Mouse (Mus musculus) adrenal gland, adult 8-10 months (tissue): Measurements from ENCODE around the gene Zfp536. TPM values are rescaled to one million over a fixed set of nuclear protein-coding genes. Genes with fewer than 3 reads are reported as not detected.

Source experiments
- DNase-seq: peaks from one replicate; pipeline ENCODE4 v3.0.0; 2022
- total RNA-seq, 4 experiments: library from RNA; stranded (reverse); gene quantifications; 2 replicates each; pipeline ENCODE4 v1.2.4; 2022

Zfp536 gene
- total RNA-seq, 4 experiments from 2014 or later, result 6.8 to 19.8 (median 9.5) TPM

DNA sequence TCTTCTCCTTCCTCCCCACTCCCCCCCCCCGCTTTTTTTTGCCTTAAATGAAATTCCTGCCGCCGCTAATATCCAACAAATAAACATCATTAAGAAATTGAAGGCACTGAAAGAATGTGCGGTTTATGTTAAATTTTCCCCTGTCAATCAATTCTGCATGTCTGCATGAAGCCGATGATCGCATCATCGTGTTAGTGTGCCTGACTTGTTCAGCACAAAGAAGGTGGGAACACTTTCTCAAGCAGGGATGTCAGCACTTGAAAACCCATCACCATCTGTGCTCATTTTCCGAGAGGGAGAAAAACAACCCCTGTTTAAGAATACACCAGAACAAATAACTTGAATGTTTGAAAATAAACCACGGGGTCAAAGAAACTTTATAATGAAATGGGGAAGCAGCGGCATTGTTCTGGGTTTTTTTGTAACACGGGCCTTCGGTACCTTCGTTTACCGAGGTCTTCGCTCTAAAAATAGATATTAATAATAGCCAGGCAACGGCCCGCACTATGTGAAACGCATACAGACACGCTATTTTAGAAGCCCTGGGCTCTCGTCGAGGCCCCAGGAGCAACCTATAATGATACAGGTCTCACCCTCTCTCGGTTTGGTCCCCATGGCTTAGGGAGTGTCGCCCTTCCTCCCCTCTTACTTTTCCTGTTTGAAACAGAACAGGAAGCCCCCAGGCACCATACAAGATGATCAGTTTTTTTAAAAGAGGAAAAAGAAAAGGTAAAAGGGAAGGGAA, 83.7 kb downstream of the Zfp536 start:
- DNase-seq, result no peak

DNA sequence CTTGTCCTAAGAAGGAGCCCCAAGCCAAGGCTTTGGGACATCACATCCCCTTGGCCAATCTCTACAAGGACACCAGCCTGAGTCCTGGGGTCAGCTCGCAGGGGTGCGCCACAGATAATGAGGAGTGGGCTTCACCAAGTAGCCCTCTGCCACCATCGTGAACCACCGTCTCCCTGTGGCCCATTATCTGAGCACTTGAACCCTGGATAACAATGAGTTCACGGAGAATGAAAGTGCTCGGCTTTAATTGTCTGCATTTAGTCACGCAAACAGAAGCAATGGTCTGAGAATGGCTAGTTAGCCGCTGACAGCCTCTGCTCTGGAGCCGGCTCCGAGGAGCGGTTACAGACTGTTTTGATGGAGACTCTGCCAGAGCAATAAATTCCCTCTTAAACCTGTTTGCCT, 84.3 kb downstream of the Zfp536 start:
- DNase-seq, result no peak

DNA sequence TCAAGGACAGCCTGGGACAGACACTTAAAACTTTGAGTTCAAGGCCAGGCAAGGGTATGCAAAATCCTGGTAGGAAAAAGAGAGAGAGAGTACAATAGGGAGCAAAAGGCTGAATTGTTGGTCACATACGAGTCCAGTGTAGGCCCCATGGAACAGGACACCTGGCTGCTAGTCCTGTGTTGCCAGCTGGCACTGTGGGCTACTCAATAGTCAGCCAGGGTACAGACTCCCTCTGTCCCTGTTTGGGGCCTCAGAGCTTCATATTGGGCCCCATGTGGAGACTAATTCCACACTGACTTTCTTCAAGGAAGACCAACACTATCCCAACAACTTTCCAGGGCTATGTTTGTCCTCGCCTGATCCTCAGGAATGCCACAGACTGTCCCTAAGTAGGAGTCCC, 87.1 kb downstream of the Zfp536 start:
- no peak for DNase-seq

DNA sequence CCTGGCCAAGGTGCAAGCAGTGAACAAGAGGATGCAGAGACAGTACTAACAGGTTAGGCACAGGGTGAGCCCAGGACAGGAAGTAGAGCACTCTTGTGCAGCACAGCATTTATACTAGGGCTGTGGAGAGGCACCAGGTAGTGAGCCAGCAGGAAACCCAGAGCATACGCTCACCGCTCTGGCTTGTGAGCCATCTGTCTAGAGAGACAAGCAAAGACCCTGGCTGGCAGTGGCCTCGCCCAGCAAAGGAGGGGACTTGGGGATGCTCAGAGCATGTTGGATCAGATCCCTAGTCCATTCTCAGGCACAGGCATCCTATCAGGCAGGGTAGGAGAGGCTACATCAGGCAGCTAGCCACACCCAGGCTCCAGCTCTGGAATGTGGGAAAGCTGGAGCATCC, 88.2 kb downstream of the Zfp536 start:
- DNase-seq, result no peak

DNA sequence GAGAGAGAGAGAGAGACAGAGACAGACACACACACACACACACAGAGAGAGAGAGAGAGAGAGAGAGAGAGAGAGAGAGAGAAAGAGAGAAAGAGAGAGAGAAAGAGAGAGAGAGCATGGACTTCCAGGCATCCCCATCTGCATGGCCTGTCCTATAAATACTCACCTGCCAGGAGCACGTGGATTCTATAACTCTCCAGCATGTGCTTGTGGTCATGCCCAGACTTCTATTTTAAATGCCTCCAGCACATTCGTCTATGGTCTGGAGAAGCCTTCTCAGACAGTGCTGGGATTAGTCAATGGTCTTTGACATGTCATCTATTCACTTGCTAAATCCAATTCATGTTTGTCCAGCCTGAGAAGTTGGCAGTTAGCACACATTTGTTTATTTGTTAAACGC, 92.1 kb downstream of the Zfp536 start:
- no peak for DNase-seq

DNA sequence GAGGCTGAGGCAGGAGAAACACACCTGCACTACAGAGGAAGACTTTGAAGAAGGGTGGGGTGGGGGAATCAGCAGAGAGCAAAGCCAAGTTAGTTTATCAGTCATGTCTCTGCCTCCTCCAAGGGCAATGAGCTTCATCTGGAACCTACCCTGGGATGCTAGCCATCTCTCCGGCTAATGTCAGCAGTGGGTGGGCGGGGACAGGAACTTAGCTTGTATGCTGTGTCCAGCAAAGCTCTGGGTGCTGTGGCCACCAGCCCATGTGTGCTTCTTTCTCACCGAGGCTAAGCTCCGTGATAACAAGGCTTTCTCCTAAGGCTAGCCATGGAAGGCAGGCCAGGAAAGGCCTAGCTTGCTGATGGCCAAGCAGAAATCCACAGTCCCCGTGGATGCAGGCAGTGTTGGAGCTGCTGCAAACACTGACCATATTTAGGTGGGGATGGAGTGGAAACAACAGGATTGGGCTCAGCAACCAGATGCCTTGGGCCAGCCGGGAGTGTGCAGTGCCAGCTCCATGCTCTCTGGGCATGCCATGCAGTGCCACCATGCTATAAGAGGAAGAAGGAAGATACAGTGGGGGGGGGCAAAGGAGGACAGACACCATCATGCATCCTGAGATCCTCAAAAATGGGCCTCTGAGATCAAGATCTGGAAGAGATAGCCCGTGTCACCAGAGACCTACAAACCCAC, 109.6 kb downstream of the Zfp536 start:
- no peak for DNase-seq

DNA sequence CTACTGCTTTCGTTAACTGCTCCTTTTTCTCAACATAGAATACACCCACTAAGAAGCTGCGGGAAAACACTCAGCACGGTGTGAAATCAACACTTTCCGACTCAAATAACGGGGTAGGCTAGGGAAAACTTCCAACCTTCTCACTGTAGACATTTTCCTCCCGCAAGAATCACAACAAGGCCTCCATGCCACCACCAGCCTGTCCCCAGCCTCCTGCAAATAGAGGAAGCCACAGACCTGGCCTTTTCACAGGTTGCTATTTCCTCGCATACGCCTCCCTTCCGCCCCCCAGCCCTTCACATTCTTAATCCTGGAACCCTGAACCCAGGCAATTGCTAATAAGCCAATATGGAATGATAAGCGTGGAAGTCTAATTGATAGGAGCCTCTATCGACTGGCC, 124.8 kb downstream of the Zfp536 start:
- DNase-seq, result no peak

DNA sequence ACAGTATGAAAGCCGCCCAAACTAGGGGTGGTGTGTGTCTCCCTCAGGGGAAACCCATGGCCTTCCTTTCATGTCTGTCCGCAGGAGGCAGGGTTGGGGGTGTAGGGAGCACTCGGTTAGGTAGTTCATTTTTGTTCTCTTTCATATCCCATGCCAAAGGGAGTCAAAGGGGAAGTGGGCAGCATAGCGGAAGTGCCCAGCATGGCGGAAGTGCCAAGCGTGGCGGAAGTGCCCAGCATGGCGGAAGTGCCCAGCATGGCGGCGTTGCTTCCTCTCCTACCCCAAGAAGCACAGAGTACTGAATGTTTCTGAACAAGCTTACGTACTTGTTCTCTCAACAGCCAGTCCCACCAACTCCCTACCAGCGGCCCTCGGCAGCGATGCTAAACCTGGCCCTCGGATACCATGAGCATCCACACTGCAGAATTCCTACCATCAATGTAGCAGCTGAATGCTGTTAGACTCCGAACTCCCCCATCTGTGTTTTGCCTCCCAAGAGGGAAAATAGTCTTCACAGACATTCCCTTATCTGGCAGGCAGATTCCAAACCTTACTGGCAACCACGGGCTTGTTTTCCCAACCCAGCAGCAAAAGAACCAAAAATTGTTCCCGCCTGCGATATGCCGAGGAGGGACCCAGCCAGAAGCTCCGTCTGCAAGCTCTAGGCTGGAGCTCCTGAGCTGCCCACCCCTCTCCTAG, 125.4 kb downstream of the Zfp536 start:
- DNase-seq, result no peak

DNA sequence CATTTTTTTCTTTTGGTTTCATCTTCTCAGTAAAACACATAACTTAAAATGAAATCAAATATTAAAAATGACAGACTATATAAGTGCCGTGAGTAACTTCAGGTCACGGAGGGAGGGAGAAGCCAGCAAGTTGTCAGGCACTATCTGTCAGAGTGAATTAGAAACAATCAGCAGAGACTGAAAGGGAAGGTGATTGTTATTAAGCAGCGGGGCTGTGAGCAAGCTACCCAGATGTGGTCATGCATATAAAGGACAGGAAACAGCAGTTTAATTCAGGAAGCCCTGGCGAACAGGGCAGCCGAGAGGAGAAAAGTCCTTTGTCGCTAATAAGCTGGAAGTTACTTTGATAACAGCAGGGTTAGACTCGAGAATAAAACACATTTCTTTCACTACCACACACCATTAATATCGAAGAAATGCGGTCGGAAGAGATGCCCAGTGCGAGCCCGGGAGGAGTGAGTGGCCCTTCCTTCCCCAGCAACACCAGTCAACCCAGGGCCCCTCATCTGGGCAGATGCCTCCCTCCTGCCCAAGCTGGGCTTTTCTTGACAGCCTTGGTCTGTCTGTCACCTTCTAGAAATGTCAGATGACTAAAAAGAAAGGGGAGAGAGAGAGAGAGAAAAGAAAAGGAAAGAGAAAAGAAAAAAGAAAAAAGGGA, 133.6 kb downstream of the Zfp536 start:
- DNase-seq, result no peak

DNA sequence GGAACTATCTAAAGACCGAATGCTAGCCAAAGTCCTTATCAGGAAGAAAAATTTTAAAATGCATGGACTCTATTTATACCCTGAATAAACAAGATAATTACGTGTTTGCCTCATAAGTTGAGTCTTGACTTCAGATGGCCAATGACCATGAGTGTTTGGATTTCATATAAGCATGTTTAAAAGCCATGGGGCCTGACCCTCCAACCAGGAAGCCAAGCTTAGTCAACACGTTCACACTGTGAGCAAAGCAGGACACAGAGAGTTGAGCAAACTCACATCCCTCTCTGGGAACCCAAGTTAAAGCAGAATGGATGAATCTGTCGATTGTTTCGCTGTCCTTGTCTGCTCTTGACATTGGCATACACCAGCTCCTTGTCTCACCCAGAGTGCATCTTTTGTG, 138.6 kb downstream of the Zfp536 start:
- DNase-seq, result no peak

DNA sequence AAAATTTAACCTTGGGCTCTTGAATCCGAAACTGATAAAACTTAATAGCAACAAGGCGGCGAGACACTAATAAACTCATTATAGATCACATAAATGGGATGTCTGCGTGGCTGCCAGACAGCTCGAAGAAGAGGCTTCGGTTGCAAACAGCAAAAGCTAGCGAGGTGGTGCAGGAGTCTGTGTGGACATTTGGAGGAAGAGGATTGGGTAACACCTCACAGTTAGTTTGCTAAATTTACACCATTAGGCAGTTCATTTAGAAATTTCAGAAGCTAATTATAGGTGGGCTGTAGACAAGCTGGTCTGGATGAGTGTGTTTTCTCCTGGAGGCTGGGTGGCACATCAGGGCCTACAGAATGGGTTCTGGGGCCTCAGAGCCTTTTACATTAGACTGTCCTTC, 143.0 kb downstream of the Zfp536 start:
- DNase-seq, result no peak

DNA sequence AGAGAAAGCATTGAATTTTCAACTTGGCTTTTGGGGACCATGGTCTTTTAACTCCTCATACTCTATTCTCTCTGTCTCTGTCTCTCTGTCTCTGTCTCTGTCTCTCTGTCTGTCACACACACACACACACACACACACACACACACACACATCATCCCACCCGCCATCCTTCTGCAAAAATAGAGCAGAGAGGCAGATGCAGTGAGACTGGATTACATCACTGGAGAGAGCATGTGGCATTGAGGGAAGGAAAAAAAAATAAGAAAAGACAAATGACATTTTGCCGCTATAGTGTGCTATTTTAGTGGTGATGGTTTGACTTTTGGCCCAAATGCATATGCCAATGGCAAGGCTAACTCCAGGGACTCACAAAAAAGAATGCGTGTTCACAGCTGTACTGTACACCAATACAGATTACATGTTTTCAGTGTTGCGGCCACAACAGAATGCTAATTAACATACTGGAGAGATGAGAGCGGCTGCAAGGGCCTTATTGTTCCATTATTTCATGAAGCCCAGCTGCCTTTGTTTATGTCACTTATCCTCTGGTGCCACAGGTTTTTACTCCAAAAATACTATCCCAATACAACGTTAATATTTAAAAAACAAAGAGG, 145.4 kb downstream of the Zfp536 start:
- no peak for DNase-seq

DNA sequence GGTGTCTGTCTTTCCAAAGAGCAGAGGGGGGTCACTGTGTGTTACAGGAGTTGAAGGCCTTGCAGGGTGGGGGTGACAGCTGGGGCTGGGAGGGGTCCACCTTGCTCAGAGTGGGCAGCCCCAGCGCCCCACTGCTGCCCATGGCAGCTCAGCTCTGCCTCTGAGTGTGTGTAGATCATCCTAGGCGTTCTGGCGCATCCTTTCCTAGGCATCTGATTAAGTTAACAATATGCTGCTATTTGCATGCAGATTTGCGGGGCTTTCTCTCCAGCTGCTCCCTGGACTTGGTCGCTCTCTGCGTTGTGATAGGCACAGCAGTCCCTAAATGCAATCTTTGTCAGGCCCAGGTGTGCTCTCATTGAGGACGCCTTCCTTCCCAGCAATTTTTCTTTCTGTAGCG, 147.7 kb downstream of the Zfp536 start:
- no peak for DNase-seq

DNA sequence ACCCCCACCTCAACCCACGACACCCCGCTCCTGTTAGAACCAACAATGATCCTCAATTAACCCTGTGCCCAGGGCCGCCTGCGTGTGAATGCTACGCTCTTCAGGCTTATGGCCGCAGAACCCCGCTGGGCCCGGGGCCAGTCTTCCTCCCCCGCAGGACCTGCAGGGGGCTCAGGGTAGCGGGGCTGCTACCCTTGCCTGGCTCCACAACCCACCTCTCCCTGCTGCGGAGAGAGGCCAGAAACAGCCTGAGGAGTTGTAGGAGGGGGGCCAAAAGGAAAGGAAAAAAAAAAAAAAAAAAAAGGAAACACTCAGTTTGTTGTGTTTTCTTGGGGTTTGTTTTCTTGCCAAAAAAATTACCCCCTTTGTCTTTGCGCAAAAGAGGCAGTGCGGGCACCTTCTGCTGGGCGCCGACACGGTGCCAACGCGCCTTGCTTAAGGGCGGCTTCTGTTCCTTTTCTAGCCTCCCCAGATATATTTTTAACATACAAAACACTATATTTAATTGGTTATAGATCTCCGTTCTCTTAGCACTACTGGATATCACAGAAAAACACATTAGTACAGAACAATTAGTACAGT, 148.6 kb downstream of the Zfp536 start:
- no peak for DNase-seq

DNA sequence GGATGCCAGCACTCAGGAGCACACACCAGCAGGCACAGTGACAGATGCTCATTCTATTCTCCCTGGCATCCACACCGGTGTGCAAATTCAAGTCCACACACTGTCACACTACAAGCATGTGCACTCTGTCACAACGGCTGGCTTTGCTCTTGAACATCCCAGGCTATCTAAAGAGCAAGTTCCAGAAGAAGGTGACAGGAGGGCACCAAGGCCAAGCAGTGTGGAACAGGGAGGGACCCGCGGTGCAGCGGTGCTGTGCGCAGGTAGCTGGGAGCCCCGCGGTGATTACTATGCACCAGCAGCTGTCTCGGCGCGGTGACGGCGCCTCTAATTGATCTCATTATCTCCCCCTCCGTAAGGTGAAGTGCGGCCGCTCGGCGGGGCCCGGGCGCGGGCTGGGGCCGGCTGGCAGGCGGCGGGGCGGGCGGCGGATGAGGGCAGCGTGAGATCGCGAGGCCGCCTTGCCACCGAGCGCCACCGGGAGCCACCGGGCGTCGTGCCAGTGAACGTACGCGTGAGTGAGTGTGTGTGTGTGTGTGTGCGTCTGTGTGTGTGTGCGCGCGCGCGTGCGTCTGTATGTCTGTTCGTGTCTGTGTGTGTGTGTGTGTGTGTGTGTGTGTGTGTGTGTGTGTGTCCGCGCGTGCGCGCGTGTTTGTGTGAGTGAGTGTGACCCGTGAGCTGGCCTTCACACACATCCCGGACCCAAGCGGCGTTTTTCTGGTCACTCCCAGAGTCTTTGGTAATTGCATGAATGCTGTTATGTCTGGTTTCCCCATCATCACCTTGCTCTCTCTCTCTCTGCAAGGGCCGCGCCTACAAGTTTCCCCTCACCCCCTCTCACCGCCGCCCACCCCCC, 149.3 kb downstream of the Zfp536 start:
- peak; percentile 42 for DNase-seq

DNA sequence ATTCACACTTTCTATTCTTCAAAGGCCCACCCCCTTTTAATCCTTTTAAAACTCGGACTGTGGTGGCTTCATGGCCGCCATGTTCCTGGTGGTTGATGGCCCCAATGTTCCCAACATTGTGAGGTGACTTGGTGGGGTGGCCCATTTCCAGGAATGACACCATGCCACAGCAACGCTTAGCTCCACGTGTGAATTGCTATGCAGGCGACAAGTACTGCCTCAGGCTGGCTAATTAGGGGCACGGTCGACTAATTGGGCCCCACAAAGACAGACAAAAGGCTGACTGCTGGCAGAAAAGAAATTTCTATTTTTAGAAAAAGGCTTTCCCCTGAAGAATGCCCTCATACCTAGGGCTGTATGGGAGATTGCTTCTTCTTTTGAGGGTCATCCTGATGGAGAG, 154.2 kb downstream of the Zfp536 start:
- no peak for DNase-seq

DNA sequence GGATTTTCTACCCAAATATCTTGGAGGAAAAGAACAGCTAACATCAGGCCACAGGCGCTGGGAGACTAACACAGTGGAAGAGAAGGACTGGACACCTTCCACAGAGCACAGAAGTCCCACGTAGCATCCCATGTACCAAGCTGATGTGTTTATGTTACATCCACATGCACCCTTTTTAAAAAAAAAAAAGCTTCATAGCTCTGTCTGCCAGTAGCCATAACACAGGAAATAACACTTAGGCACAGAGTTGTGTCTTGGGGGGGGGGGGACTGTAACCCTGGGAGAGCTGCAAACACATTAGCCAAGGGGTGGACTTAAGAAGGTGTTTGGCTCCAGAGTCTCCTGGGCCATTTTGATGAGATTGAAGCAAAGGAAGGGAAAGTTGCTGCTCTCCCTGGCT, 155.6 kb downstream of the Zfp536 start:
- no peak for DNase-seq

DNA sequence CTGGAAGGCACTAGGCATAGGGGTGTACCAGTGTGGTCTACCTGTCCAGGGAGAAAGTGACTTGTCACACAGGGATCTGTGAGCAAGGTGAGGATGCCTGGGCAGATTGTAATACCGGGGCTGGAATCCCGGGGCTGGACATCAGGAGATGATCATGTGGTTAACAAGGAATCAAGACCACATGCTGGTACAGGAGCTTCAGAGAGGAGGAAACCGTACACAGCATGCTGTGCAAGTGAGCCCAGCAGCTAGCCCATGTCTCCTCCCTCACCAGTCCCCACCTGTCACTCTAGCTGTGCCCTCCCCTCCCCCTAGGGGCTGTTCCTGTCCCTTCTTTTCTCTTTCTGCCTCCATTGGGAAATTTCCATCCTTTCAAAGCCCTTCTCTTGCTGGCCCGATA, 157.5 kb downstream of the Zfp536 start:
- DNase-seq, result no peak

DNA sequence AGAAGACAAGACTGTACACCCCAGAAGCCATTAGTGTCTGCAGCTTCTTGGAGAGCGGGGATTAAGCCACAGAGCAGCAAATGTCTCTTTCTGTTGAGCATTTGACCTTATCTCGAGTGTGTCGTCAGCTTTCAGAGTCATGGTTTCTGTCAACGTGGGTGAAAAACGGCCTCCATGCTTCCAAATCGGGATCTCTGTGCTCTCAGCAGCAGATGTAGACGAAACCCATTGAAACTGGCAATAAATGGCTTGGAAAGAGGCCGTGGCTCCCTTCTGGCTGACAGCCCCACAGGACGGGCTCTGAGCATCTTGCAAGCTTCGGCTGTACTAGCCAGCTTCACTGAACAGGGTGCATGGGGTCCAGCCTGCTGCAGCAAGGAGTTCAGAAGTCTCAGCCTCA, 159.1 kb downstream of the Zfp536 start:
- DNase-seq, result peak; percentile 26

DNA sequence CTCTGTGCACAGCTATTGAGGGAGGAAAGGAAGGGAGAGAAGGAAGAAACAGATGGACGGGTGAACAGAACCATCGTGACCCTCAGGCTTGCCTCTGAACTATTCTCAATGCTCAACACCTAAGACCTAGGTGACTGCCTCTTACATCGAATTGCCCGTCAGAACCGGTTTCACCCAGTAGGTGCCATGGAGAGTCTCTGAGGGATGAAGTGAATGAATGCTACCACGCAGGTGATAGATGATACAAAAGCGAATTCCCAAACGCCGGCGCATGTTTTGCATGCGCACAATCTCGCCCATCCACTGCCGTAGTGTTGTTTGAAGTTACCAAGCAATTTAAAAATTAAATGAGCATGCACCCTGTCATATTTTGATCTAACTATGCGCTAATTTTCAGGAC, 164.9 kb downstream of the Zfp536 start:
- DNase-seq, result no peak

DNA sequence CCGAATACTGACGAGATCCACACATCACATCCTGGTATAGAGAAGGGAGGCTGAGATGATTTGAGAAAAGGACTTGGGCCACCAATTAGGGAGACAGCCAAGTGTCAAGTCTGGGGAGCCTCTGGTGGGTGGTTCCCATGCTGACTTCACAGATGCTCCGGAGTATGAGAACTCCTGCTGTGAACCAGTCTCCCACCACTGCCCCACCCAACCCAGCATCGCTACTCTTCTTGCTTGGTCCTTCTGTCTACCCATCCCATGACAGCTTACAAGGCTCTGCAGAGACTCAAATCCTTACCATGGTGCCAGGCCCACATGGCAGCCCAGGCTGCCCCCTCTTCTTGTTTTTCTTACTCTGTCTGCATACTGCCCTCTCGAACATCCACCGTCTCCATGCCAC, 165.5 kb downstream of the Zfp536 start:
- DNase-seq, result no peak
